Mouse (Mus musculus) spleen, postnatal 4 days (tissue): Measurements from ENCODE around the gene Sart1.

Experiments used
- DNase-seq, 2 experiments: peaks; one replicate each; pipeline ENCODE4 v3.0.0; 2022; ENCODE audit warnings: low spot score in 2 of 2

The Sart1 gene

DNA sequence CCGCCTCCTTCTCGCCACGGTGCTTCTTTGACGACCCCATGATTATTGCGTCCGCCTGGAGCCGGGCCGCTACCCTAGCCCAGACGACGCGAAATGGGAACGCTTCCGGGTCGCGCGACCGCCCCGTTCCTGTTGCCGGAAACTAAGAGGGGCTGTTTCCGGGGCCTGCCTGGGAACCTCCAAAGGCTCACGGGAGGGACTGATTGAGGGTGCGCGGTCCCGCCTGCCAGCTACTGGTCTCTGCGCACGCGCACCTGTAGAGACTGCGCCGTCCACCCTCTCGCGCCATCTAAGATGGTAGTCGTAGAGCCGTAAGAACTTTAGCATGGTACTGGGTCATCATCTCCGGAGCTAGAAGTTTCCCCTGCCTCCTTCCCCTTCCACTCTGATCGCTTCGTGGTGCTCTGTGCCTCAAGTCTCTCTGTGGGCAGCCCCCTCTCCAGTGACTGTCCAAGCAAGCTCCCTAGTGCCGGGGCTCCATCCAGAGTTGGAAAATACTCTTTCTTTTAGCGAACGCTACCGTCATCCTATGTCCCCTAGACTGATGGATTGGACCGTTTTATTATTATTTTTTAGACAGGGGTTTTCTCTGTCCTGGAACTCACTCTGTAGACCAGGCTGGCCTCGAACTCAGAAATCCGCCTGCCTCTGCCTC is at the start of gene Sart1:
TSS of gene Sart1 (minus strand) at position 116 of the 655 bp plus-strand sequence.
- peak; percentile 93 to 96 for DNase-seq

DNA sequence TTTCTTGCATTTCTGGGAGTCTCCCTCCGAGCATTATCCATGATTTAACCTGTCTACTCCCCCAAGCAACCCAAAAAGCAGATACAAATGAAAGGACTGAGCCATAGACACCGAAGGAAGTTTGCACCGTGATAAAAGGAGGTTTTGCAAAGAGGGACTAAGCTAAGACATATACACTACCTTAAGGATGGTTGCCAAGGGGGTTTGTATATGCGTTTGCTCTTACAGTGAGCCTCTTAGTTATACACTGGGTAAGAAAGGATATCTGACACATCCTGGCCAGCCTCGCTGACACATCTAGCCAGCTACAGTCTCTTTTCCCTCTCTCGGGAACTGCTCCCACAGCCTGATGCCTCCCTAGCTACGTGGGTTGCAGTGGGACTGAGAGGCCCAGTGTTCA is 45.4 kb upstream of the Sart1 start:
- no peak for DNase-seq

DNA sequence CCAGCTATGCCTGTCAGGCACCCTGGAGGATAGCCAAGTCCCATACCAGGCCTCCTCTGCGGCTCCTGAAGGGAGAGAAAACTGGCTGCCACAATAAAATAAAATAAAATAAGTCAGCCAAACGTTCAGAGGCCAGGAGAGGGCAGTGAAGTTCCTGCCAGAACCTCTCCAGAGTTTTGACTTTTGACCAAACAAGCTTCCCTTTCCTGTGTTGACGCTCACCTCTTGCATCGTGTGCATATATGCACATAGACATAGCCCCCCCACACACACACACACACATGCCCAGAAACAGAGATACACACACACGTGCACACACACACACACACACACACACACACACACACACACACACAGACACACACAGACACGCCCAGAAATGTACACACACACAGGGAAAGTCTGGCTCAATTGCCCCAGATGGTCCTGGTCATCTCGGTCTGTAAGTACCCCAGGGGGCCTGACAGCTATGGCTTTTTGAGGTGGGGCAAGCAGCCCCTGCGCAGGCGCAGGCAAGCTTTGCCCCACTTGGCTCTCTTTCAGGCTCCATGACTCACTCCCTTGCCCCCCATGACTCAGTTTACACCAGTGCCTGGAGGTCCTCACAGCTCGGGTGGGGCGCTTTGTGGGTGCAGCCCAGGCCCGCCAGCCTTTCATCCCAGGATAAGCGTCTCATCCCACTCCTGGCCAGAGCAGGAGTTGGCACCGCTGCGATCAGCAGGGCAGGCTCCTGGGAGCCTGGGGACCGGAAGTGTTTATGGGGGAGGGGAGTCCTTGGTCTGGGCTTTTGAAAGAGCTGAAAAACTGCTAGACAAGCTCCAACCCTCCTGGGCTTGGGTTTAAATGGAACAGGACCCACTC is 44.7 kb upstream of the Sart1 start:
- peak in 1 of 2 experiments; percentile 70 for DNase-seq

DNA sequence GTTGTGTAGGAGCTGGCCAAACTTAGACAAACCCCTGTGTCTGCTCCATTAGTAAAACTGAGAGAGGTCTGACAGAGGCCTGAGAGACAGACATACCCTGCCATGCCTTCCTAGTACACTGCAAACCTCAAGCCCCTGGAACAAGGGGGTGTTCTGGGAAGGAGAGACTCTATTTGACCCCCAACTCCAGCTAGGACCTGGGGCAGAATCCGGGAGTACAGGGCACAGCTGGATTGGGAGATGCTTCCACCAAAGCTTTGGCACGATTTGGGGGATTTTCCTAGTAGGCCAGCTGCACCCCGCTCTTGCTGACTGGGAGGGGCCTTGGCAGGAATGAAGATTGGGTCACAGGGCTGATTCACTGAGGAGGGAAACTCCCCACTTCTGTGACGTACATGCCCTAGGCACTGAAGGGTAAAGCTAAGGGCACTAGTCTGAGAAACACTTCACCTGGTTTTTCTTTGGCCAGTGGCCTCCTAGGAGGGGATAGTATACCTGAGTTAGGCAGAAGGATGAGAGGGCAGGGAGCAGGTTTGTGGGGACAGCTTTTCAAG is 43.5 kb upstream of the Sart1 start:
- DNase-seq: no peak

DNA sequence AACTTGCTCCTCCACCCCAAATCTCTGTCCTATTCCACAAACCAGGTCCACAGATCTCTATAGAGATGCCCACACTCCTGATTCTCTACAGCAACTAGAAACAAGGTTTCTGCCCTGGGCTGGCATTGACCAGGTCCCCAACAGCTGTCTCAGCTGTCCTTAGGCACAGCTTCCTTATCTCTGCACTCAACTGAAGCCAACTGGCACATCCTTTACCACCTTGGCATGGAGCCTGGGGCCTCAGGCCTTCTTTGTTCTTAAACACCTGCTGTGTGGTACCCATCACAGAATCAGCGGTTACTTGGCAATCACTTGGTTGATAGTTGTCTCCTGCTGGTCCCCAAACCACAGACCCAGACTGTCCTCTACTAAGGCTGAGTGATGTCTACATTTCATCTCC is 41.9 kb upstream of the Sart1 start:
- DNase-seq: no peak

DNA sequence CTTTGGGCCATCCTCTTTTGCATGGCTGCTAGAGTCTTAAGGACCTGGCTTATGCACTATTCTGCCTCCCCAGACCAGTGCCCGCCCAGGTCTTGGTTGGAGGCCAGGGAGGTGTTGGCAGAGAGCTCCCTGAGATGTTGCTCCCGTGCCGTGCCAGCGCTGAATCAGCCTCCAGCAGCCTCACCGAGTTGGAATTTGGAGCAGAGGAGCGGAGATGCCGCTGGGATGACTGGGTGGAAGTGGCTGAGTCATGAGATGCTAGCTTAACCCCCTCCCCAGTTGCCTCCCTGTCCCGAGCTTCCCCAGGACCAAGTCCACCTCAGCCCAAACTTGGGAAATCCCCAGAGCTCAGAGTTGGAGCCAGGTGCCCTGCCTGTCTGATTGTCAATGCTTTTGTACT is 41.3 kb upstream of the Sart1 start:
- no peak for DNase-seq

DNA sequence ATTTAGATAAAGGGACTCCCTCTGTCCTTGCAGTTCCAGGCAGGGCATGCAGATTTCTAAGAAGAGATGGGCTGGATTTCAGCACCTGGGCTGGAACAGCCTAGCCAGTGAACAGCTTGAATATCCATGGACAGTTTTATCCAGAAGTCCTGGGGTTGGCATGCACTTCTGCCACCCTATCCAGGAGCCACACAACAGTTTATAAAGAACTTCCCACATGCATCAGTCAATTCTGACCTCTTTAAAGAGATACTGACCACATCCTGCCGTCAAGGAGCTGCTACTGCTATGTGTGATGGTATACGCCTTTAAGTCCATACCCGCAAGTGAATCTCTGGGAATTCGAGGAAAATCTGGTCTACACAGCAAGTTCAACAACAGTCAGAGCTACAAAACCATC is 40.7 kb upstream of the Sart1 start:
- DNase-seq: no peak

DNA sequence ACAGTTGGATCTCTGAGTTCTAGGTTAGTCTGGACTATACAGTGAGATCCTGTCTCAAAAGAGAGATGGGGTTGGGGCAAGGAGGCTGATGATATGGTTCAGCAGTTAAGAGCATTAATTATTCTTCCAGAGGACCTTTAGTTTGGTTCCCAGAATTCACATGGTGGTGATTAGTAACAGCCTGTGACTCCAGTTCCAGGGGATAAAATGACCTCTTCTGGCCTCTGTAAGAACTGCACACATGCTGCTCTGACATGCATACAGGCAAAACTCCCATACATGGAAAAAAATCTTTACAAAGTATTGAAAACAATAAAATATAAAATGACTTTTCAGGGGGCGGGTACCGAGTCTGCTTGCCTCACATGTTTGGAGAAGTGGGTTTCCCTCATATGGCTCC is 39.6 kb upstream of the Sart1 start:
- DNase-seq: no peak

DNA sequence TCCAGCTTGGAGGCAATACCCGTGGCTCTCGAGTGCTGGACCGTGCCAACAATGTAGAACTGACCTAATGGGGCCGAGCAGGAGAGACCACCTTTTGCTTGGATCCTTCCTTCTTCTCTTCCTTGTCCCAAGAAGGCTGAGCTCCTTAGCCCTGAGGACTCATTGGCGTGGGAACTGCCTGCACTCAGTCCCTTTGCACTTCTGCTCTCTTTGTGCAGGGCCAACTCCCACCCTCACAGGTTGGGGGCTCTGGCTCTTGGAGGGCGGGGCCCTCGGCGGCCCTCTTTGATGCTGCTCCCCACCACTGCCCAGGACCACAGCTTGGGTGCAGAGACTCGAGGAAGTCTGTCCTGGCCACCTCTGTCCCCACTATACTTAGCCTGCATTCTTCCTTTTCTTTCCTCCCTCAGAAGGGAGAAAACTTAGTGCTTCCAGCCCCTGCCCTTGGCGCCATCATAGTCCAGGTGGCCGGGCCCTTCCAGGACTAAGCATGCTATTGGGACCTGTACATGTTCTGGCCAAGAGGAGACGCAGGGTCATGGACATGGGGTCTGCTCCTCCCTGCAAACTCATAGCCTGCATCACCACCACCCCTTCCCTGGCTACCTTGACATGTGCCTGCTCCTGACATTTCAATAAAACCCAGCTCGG is 38.3 kb upstream of the Sart1 start:
- no peak for DNase-seq

DNA sequence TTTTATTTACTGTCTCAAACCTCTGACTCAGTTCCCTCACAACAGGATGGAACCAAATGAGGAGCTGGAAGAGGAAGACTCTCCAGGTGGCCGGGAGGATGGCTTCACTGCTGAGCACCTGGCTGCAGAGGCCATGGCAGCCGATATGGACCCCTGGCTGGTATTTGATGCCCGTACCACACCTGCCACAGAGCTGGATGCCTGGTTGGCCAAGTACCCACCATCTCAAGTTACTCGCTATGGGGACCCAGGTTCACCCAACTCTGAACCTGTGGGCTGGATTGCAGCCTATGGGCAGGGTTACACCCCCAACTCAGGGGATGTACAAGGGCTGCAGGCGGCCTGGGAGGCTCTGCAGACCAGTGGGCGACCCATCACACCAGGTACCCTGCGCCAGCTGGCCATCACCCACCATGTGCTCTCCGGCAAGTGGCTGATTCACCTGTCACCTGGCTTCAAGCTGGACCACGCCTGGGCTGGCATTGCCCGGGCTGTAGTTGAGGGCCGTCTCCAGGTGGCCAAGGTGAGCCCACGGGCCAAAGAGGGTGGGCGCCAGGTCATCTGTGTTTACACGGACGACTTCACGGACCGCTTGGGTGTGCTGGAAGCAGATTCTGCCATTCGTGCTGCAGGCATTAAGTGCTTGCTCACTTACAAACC is 37.5 kb upstream of the Sart1 start:
- no peak for DNase-seq

DNA sequence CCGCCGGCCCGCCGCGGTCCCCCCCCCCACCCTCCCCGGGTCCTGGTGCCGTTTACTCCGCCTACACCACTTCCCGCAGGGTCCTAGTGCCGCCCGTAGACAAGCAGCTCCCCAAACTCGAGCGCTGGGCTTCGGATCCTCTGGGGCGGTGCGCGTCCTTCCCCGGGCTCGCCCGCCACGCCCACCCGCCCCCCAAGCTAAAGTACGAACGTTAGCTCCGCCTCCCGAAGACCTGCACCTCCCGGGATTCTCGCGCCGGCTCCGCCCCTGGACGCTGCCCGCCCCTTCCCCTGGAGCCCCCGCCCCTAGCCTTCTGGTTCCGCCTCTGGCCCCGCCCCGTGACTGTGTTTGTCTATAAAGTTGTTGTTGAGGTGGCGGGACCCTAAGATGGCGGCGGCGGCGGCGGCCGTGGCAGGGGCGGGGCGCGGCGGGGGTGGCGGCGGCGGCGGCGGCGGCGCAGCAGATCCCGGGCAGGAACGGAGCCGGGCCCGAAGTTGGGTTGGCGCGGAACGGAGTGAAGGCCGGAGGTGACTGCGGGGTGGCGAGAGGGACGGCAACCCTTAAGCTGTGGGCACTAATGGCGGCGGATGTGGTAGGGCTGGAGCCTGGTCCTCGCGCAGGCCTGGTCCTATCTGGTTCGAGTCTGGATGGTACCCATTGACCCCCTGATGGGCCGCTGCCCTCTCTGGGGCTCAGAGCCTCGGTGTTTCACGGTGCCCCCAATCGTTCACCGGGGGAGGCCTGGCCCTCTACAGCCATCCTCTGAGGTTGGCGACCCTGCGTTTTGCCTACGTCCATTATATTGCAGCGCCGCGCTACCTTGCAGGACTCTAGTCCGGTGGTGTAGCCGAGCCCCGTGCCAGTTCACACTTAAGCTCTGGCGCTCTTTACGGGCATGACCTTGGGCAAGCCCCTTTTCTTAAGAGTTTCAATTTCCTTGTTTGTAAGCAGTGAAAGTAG is 36.6 kb upstream of the Sart1 start, which contains the start of the genes Drap1 and AI837181:
TSS of gene Drap1 (minus strand) at position 198 of the 960 bp plus-strand sequence.
TSS of gene AI837181 (plus strand) at position 363 of the 960 bp plus-strand sequence.
- DNase-seq: peak; percentile 97 to 98

DNA sequence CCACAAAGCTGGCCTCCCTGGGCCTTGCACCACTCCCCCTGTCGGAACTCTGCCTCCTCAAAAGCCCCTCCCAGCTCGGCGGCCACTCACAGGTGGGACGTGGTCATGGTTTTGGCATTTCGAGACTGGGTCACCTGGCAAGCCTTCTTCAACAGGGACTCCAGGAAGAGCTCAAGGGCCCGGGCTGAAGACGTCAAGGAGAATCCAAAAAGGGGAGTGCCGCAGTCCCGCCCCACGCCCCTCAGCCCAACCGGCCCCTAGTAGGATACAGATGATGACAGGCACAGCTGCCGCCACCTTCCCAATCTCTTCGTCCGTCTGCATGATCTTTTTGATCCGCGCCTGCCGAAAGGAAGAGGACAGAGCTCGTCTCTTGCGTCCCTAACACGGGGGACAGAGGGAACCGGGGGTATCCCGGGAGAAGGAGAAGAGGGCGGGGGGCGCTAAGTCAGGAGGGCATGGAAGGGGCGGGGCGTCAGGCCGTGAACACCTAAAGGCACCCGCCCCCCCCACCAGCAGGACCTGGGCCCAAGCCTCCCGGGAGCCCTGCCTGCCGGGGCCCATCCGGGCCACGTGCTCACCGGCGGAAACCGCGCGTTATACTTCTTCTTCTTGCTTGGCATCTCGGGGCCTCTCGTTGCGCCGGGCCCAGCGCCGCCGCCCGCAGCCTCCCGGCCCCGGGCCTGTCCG is 35.7 kb upstream of the Sart1 start:
- peak; percentile 67 to 86 for DNase-seq

DNA sequence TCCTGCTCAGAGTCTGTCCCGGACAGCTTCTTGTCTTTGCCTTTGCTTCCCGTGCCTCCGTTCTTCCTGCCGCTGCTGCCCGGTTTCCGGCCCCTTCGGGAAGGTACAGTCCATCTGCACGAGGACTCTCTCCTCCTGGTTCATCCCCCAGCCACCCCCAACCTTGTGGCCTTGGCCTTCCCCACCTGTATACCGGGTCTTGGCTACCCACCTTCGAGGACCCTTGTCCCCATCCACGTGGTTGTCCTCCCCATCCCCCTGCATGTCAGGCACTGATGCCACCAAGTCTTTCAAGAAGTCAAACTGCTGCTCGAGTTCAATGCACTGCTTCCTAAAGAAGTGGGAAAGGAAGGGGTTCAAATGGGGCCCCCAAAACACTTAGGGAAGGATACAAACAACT is 35.1 kb upstream of the Sart1 start:
- DNase-seq: peak in 1 of 2 experiments; percentile 65

DNA sequence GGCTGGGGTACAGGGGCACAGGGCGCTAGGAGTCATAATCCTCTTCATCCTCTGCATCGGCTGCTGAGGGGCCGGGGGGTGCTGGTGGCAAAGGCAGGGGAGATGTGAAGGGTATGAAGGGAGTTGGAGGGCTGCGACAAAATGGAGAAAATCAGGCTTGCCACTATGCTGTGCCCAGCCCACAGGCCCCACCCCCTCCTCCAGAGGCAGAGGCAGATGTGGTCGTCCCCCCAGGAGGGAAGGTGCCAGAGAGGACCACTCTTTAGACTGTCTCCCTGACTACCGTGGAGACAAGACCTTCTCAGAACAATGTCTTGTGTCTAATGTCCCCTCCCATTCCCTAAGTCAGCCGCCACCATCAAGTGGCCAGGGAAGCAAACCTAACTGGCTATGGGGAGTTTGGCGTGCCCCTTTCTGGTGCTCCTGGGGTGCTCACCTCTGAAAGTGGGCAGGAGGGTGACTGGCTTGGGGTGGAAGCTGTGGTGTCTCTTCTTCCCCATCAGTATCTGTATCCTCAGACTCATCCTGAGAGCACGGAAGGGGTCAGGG is 34.5 kb upstream of the Sart1 start:
- DNase-seq: no peak

DNA sequence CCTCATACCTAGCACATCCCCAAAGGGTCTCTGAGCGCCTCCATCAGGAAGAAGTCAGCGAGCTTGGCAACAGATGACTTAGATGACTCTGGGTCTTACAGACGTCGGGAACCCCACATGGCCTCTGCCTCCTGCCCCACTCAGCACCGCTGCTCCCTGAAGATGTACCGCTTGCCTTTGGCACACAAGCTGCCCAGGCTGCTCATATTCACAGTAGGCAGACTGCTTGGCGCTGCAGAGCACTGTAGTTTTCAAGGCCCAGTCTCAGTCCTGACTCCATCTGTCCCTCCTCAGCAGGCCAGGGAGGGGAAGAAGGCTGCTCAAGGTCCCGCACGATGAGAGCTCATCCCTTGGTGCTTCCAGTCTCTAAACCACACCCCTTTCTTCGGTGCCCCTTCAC is 33.8 kb upstream of the Sart1 start:
- no peak for DNase-seq

DNA sequence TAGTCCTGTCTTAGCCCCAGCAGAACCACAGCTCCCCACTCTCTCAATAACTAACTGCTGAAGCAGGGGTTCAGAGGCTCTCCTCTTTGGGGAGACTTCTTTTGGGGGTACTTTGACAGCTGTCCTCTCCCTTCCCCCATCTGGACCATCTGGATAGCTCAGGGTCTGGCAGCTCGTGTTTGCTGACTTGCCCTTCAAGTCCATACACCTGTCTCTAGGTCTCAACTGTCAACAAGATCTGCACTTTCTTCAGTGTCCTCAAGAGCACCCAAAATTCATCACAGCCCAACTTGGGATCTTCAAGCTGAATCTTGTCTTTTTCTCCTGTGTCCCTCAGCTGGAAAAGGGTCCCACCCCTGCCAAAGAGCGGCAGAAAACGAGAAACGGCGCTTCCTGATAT is 33.3 kb upstream of the Sart1 start:
- no peak for DNase-seq

DNA sequence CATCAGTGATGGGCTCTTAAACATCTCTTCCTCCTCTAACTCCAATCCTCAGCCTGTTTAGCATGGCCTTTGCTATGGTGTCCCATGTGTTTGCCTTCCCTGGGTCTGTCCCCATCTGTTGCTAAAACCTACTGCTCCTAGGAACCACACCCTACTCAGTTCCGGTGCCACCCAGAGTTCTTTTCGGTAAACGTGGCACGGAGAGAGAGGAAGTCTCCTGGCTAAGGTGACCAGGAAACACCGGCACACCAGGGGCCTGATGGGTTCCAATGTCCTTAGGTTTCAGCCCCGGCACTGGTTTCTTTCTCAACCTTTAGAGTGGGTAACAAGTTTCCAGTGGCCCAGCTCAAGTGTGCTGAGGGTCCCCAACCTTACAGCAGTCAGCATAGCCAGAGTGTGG is 32.1 kb upstream of the Sart1 start:
- DNase-seq: no peak

DNA sequence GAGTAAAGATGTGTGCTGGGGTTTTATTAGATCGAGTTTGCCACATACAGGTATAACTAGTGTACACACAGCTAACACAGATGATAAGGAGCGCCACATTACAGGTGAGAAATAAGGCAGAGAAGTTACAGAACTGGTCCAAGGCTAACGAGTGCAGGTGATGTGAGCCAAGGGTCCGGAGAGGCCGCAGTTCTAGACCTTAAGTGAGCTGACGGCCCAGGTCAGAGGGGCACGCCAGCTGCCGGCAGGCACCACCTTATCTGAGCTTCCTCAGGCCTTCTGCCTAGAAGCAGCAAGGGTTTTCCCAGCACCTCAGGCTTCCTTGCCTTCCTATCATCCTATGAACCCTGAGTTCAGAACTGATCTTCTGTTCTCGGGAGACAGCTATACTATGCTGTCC is 31.1 kb upstream of the Sart1 start:
- no peak for DNase-seq

DNA sequence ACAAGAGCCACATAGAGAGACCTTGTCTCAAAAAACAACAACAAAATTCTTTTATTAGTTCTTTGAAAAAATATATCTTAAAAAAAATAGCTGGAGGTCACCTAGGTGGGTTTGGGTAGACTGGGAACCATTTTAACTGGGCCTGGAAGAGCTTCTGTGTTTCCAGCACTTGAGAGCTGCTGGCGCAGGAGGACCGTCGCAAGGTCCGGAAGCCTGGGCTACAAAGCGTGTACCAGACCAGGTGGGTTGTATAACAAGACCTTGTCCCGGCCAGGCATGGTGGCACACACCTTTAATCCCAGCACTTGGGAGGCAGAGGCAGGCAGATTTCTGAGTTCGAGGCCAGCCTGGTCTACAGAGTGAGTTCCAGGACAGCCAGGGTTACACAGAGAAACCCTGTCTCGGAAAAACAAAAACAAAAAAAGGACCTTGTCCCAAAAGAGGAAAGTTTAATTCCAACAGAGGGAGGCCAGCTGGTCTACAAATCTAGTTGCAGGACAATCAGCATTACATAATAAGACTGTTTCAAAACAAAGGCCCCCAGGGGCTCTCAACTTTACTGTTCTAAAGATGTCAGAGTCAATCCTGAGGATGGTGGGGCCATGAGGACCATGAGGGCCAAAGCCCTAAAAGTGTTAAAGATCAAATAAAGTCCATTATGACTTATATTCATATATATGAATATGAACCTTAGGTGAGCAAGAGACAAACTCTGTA is 30.4 kb upstream of the Sart1 start:
- no peak for DNase-seq
